8 mouse cellular contexts compared by ENCODE assay signal in the genomic region with DNA sequence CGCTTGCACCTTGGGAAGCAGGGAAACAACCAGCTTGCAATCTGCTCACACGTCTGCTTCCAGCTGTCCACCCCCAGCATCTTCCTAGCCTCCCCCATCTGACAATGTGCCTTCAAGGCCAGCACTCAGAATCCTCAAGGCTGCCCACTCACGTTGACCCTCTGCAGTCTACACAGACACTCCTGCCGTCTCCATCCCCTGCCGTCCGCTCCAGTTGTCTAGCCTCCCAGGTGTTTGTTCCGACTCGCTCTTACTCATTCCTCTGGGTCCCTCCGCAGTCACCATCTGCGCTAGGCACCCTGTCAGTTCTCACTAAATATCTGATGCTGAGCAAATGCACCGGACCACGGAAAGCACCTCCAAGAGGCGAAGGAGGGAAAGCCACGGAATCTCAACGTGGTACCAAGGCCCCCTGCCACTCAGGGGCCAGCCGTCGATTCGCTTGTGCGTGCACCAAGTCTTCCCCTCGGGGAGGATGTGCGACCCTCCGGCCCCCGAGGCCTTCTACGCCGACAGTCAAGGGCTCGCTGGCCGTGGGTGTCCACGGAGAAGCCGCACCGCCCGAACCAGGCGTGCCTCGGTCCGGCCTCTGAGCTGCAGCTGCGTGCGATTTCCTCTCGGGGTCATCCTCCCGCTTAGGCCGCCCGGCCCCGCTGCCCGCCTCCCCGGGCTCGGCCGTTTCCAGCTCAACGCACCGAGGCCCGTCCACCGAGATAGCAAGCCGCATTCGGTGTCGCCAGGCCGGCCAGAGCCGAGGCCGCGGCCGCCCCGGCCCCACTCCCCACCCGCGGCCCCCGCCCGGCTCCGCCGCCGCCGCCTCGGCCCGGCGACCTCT. TPM values are rescaled to one million over a fixed set of nuclear protein-coding genes. Genes with fewer than 3 reads are reported as not detected.
DNase-seq lines count a peak whose midpoint lies in the region; ATAC-seq and TF ChIP-seq lines count a peak whose summit lies in the region.

No protein-coding gene starts in this region.

- H3K4me1 ChIP-seq in forebrain, embryonic 14.5 days (ENCODE audit: control insufficient read depth, insufficient read depth, low read length) = peaks cover 4% of the 10 kb centered on the region
- peaks cover 3 to 21% of the 10 kb centered on the region in 2 experiments for H3K4me1 ChIP-seq in liver, embryonic 14.5 days (replicated peaks; ENCODE audit: control insufficient read depth in 2 of 2, insufficient read depth in 2 of 2, low read length in 1 of 2)
- peaks cover 12% of the 10 kb centered on the region; the same call in 1 of the 2 replicates for H3K4me1 ChIP-seq in stomach, embryonic 14.5 days (ENCODE audit: control insufficient read depth, insufficient read depth, low read length)

- peak; percentile 18 to 28 for DNase-seq in CD8-positive naive resting alpha-beta T cell, adult 2 months (ENCODE audit: low read depth in 2 of 2, low spot score in 2 of 2)
- peak; percentile 62 for DNase-seq in cerebellum, adult 11 months
- peak; percentile 74 for DNase-seq in forebrain, embryonic 14.5 days (ENCODE audit: low spot score)
- DNase-seq in heart, postnatal 10 days = peak; percentile 77
- DNase-seq in kidney, postnatal 4 days = peak; percentile 72 to 80
- DNase-seq in liver, embryonic 14.5 days (ENCODE audit: low read depth in 3 of 3, low spot score in 3 of 3) = no peak
- peak; percentile 79 for DNase-seq in neural tube, embryonic 10.5 days (ENCODE audit: extremely low spot score, low spot score)

- H3K4me3 ChIP-seq in forebrain, embryonic 14.5 days (ENCODE audit: low read depth, low read length) = peak overlapping the region; percentile 78
- peak overlapping the region; percentile 64 to 77 for H3K4me3 ChIP-seq in liver, embryonic 14.5 days (ENCODE audit: insufficient read depth in 1 of 2, low read depth in 2 of 2, low read length in 2 of 2)
- peak overlapping the region; percentile 77 for H3K4me3 ChIP-seq in stomach, embryonic 14.5 days (ENCODE audit: low read depth, low read length)

- under 1% methylated on average over 55 of the region's 69 CpGs for WGBS in forebrain, embryonic 14.5 days
- WGBS in liver, embryonic 14.5 days (ENCODE audit: insufficient replicate concordance) = 2% methylated on average over 69 of the region's 69 CpGs
- WGBS in stomach, embryonic 14.5 days = 1% methylated on average over 69 of the region's 69 CpGs

- peak overlapping the region; percentile 93 for H3K27ac ChIP-seq in forebrain, embryonic 14.5 days (ENCODE audit: low read depth, low read length)
- H3K27ac ChIP-seq in liver, embryonic 14.5 days = peak overlapping the region; percentile 5
- peak overlapping the region; percentile 93 for H3K27ac ChIP-seq in stomach, embryonic 14.5 days (ENCODE audit: low read length)

- no peaks in the 10 kb centered on the region for H3K9me3 ChIP-seq in forebrain, embryonic 14.5 days (replicated peaks; ENCODE audit: control insufficient read depth, low read length)
- H3K9me3 ChIP-seq in liver, embryonic 14.5 days (ENCODE audit: control insufficient read depth, low read length) = no peaks in the 10 kb centered on the region
- H3K9me3 ChIP-seq in stomach, embryonic 14.5 days (ENCODE audit: control insufficient read depth, low read depth, low read length) = no peaks in the 10 kb centered on the region

- no peaks in the 10 kb centered on the region for H3K36me3 ChIP-seq in forebrain, embryonic 14.5 days (ENCODE audit: control insufficient read depth, insufficient read depth, low read length)
- H3K36me3 ChIP-seq in liver, embryonic 14.5 days (replicated peaks; ENCODE audit: control insufficient read depth, insufficient read depth, low read depth) = no peaks in the 10 kb centered on the region
- H3K36me3 ChIP-seq in stomach, embryonic 14.5 days (ENCODE audit: control insufficient read depth, insufficient read depth, low read length) = no peaks in the 10 kb centered on the region

- no peaks in the 10 kb centered on the region for H3K27me3 ChIP-seq in forebrain, embryonic 14.5 days (replicated peaks; ENCODE audit: control insufficient read depth, insufficient read depth, low read length)
- H3K27me3 ChIP-seq in liver, embryonic 14.5 days (ENCODE audit: control insufficient read depth, insufficient read depth, low read length) = no peaks in the 10 kb centered on the region
- H3K27me3 ChIP-seq in stomach, embryonic 14.5 days (ENCODE audit: control insufficient read depth, insufficient read depth, low read length) = no peaks in the 10 kb centered on the region

- peak overlapping the region; percentile 92 for H3K9ac ChIP-seq in forebrain, embryonic 14.5 days (ENCODE audit: low read length)
- H3K9ac ChIP-seq in liver, embryonic 14.5 days (replicated peaks) = peak overlapping the region; percentile 79
- peak overlapping the region; percentile 95 for H3K9ac ChIP-seq in stomach, embryonic 14.5 days (replicated peaks; ENCODE audit: low read depth, low read length)

- H3K4me2 ChIP-seq in forebrain, embryonic 14.5 days (ENCODE audit: low read length) = peak overlapping the region; percentile 75
- H3K4me2 ChIP-seq in liver, embryonic 14.5 days (ENCODE audit: low read depth) = peak overlapping the region; percentile 100
- H3K4me2 ChIP-seq in stomach, embryonic 14.5 days (replicated peaks; ENCODE audit: low read depth, low read length) = peak overlapping the region; percentile 66

- intact Hi-C loops in heart, postnatal 10 days (cut with DNase I) = loop anchor here (2.0 to 5.0 kb wide), 5 partner anchors 21 to 101 kb away; no protein-coding TSS in a partner anchor

- no peak for TF ChIP-seq EP300 in liver, embryonic 14.5 days (IDR thresholded peaks at IDR 0.05; ENCODE audit: low read depth)

- TF ChIP-seq CTCF in liver, embryonic 14.5 days (IDR thresholded peaks at IDR 0.05; ENCODE audit: low read depth) = peak; percentile 35

- ATAC-seq in forebrain, embryonic 14.5 days = peak; percentile 54
- ATAC-seq in liver, embryonic 14.5 days (ENCODE audit: insufficient read depth) = peak; percentile 27
- ATAC-seq in stomach, embryonic 14.5 days (ENCODE audit: insufficient number of reproducible peaks, insufficient read depth, low FRiP score, low read depth) = peak; percentile 43; the same call in 1 of the 2 replicates

RNA-seq across cellular contexts. Expression of gene Crtc3, which starts 0.7 kb away (rescaled TPM):
- polyA plus RNA-seq in forebrain, embryonic 14.5 days (2014; fragmentation: Nextera tagmentation; extraction: Ambion mirVana) = 7.9 and 10.6 TPM in 2 replicates
- total RNA-seq in heart, postnatal 10 days (2021) = 10 to 100 TPM; 20.6 to 20.7 TPM
- 1.7 and 1.9 TPM in 2 replicates for polyA plus RNA-seq in liver, embryonic 14.5 days (2012; rRNA removed)
- polyA plus RNA-seq in liver, embryonic 14.5 days (2014; fragmentation: Nextera tagmentation; extraction: Ambion mirVana) = 2.4 and 4.2 TPM in 2 replicates
- 27.6 and 29.3 TPM in 2 replicates for polyA plus RNA-seq in stomach, embryonic 14.5 days (2014; fragmentation: Nextera tagmentation; extraction: Ambion mirVana)

Comparison
In these comparisons a context has a peak if more than half of its experiments do, and no peak if none do; other contexts are left out.
1. DNase-seq: peak in CD8-positive naive resting alpha-beta T cell, adult 2 months (2 of 2), cerebellum, adult 11 months (single experiment), forebrain, embryonic 14.5 days (single experiment), heart, postnatal 10 days (2 of 2), kidney, postnatal 4 days (2 of 2) and neural tube, embryonic 10.5 days (single experiment); none in liver, embryonic 14.5 days (0 of 3).
2. H3K27ac ChIP-seq: peak in every context shown above with its lines; median percentile 93 in forebrain, embryonic 14.5 days; 93 in stomach, embryonic 14.5 days; 5 in liver, embryonic 14.5 days.
3. Peak in every context shown above with its lines, with median percentiles within 50 percentile points of each other: ATAC-seq, H3K4me2 ChIP-seq, H3K4me3 ChIP-seq and H3K9ac ChIP-seq.